Mouse (Mus musculus): ENCODE results near the gene Pakap.

DNA sequence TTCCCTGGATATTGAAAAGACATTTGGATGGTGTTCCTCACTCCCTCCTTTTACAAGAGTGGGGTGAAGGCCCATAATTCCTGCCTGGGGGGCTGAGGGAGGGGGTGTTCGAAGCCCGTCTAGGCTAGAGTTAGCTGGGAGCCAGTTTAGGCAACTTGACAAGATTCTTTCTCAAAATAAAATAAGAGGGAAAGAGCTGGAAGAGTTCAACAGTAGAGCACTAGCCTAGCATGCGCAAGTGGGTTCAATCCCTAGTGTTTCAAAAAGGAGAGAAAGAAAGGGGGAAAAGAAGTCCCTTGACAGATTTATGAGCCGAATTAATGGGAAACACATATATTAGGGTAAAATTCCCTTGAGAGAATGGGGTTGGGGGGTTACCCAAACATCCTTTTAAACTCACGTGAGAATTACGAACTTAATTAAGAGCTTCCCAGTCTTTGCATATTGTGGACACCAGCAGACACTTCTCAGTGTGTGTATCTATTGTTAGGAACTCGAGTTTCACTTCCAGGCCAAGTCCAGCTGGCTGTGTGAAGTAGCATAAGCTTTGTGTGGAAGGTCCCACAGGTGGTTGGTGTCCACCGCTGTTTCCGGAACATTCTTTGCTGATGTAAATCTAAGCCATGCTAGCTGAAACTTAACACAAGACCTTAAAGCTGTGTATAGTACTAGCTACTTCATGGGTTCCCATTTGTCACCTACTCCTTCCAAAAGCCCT, 294.4 kb downstream of the Pakap start:
- TF ChIP-seq CTCF (IDR thresholded peaks at IDR 0.05; ENCODE audit: insufficient read depth, low read depth, low read length) (no peak), POLR2A (IDR thresholded peaks at IDR 0.05; ENCODE audit: insufficient read depth, low read depth, low read length) (no peak)
